Mouse (Mus musculus) spleen, postnatal 36 days (tissue): ENCODE measurements around the gene Was.
A peak's percentile ranks its signal among the peaks of the same experiment; 100 is the strongest.
"Not testable (repeated sequence)": the region's sequence is repeated elsewhere in the genome, so short reads cannot be mapped to it uniquely, and the experiment has no call there.

Source experiments
- DNase-seq, 2 experiments: peaks; one replicate each; pipeline ENCODE4 v3.0.0; 2022; ENCODE audit warnings: low spot score in 2 of 2, mixed read lengths in 1 of 2

Was gene

DNA sequence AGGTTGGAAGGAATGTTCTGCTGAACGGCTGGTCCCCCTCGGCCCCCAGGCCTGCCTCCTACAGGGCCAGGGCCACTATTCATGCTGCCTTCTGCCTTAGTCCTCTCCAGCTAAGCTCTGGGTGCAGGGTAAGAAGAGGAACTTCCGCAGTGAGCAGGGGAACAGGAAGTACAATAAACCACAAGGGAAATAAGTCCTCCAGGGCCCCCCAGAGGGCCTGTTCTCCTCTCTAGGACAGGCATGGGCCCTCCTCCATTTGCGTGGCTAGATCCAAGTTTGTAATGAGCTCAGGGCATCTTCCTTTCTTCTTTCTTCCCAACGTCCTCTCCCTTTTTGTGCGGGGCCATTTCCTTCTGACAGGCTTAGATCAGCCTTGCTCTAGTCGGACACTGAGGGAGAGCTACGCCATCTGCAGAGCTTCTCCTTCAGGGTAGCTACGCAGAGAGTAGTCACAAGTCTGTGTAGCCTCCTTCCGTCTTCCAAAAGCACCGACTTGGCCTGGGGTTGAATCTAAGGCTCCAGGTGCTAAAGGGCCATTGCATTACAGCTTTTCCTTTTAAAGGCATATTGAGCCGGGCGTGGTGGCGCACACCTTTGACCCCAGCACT, at the start of gene Was:
Gene Was (minus strand): TSS at position 153 of the 608 bp plus-strand sequence.
- peak; percentile 76 to 78 for DNase-seq

DNA sequence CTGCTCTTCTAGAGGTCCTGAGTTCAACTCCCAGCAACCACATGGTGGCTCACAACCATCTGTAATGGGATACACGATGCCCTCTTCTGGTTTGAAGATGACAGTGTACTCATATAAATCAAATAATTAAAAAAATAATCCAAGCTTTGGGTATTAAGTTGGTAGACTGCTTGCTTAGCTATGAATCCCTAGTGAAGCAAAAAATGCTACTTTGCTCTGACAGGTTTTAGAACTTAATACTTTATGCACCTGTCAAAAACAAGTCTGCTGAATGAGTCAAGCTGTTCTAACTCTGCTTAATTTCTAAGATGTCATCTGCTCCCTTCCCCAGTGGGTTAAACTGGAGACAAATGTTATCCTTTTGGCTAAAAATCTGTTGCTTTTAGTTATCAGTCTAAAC, 49.2 kb upstream of the Was start:
- DNase-seq = no peak

DNA sequence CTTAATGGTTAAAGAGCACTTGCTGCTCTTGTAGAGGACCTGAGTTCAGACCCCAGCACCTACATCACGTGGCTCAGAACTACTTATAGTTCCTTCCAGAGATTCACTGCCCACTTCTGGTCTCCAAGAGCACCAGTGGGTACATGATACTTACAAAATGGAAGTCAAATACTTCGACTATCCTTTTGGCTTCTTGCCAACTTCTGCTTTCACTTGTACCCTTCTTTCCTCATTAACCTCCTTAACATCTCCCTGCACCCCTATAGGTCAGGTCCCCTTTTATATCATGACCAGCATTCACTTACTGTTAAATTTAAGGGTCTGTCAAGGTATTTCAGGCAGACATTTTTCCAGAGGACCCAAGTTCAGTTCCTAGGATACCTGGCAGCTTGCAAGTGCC, 45.6 kb upstream of the Was start:
- peak in 1 of 2 experiments; percentile 43 for DNase-seq

DNA sequence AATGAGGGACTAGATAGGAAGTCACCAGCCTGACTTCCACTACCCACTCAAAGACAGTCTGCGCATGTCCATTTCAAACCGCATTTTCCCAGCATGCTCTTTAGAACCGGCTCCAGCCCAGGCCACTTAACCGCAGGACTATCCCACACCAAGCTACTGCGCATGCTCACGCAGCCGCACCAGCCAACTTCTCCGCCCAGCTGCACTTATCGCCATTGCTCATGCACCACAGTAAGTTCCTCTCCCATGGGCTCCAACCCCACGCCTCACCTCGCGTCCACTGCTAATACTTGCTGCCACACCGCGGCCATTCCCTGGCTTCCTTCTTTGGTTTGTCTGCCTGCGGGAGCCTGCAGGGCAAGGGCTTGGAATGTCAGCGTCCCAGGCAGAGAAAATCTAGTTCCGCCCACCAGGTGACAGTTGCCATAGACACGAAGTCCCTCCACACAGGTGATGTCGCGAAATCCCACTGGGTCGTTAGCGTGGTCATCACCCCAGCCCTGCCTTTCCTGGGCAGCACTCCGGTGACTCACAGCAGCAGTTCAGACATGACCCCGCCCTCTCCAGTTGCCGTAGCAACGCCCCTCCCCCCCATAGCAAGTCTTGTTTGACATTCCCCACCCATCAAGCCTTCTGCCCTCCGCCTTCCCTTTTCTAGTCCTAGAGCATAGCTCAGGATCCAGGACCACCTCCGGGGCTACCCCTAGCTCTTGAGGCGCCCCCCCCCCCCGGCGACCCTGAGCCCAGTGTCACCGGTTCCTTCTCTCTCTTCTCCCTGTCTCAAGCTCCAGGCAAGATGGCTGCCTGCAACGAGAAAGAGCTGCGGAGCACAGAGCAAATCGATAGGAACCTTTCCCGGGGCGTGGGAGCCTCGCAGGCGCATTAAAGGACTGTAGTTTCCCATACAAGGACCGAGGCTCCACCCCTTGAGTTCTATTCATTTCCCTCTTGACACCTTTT, 42.0 kb upstream of the Was start, which contains the start of gene Wdr13:
Gene Wdr13 (minus strand): TSS at position 876 of the 960 bp plus-strand sequence.
- peak; percentile 91 to 93 for DNase-seq

DNA sequence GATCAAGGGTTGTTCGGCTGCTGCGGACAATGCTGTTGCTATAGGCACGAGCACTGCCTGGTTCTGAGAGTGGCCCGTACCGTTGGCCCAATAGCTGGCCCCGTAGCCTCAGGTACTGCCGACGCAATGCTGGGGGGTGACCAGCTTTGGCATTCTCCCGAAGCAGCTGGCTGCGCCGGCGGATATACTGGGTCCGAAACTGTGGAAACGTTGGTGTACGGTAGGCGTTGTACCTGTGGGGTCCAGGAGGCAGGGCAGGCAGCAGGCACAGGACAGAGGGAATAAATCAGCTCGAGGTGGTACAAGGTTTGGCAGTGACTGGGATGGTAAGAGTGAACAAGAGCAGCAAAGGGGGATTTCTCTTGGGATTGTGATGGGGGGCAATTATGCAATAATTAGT, 41.1 kb upstream of the Was start:
- peak in 1 of 2 experiments; percentile 5 for DNase-seq

DNA sequence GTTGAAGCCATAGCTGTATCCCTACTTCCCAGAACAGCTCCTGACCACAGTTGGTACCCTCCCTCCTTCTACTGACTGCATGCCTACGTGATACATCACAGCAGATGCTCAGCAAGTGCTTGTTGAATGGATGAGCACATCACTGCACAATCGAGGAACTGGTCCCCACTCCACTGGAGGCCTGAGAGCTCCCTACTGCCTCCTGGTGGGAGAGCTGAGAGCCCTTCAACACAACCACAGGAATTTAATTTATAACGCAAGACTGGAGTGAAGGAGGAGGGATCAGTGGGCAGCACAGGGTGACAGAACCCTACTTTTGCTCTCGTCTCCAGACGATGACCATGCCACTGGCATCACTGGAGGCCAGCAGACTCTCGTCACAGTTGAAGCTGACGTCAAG, 34.9 kb upstream of the Was start:
- no peak for DNase-seq

DNA sequence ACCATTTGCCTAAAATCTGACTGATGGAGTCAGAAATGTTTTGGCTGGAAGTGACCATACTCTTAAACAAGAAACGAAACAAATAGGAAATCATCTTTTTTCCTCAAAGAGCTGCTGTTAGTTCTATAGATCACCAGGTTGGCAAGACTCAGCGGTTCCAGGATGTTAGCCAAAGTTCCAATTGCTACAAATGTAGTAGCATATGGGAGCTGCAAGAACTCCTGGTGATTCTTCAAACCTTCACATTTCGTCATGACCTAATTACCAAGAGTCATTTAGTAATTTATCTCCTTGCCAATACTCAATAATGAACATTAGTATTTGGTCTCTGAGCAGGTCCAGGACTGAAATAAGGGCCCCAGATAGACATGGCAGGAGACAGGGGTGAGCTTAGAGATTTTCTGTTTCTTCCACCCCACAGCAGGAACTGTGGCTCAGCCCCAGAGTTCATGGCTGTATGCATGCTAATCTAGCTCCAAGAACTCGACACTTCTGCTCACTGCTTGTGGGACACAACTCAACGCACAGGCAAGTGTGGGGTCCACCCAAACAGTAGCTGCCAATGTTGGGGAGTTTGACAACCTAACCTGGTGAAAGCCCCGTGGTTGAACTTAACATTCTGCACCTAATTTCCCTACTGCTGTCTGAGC, 33.6 kb upstream of the Was start:
- no peak for DNase-seq

DNA sequence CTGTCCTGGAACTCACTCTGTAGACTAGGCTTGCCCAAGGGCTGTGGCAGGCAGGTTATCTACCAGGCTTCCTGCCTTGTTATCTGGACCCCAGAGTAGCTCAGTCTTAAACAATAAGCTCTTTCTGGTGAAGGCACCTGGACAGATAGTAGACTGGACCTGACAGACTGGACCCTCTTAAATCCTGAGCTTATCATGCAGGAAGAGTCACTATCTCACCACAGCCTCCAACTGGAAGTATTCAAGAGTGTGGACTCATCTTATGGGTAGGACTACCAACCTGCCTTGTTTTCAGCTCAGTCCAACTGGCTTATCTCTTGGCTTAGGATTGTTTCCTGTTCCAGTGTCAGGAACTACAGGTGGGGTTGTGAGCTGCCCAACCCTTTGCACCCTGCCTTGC, 27.0 kb upstream of the Was start:
- DNase-seq = no peak

DNA sequence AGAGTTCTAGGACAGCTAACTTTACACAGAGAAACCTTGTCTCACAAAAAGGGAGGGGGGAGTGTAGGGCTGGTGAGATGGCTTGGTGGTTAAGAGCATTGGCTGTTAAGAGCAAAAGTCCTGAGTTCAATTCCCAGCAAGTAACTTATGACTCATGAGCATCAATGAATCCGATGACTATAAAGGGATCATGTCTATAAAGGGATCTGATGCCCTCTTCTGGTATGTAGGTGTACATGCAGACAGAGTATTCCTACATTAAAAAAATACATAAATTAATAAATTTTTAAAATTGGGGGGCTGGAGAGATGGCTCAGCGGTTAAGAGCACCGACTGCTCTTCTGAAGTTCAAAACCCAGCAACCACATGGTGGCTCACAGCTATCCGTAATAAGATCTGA, 25.0 kb upstream of the Was start:
- no peak for DNase-seq

DNA sequence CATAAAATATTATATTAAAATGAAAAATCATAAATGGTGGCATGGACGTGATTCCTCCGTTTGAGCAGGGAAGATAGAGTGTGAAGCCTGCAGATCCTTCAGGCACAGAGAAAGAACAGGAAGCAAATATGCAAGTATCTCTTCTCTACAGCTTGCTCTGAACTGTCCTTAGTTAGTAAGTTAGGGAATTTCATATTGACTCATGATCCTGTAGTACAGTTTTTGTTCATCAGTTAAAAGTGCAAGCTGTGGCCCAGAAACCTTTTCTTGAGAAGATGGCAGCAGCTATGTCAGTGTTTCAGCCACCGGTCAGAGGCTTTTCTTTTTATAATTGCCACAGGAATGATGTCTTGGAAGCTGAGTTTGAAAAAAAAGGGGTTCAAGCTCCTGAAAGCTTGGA, 14.7 kb upstream of the Was start:
- DNase-seq = no peak

DNA sequence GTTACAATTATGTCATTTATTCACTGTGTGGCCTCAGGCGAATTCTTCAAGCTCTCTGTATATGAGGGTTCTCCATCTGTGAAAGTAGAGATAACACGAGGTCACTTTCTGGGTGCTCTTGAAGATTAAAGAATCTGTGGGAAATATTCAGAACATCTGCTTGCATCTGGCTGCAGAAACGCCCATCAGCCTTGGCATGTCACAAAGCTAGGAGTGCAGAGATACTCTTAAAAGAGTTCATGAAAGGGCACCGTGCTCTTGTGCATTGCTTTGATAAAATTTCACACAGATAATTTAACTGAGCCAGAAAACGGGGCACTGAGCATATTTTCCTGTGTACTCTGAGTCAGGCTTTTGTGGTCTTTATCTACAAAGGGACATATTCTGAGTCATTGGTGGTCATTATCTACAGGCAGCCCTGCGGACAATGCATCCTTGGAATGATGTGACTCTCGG, 11.9 kb upstream of the Was start:
- peak in 1 of 2 experiments; percentile 15 for DNase-seq

DNA sequence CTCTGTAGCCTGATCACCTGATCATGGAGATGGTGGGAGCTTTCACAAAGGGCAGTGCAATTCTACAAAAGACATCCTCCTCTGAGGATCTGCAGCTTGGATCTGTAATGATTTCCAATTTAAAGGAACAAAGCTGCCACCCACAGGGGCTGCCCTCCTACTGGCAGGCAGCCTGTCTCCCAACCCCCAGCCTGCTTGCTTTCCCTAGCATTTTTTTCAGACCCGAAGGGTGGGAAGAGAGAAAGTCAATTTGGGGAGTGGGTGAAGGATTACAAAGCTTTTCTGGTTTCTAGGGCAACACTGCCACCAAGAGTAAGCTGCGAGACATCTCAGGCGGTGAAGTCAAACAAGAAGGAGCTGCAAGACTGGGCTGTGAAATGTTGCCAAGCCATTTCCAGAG, 10.7 kb upstream of the Was start:
- no peak for DNase-seq

DNA sequence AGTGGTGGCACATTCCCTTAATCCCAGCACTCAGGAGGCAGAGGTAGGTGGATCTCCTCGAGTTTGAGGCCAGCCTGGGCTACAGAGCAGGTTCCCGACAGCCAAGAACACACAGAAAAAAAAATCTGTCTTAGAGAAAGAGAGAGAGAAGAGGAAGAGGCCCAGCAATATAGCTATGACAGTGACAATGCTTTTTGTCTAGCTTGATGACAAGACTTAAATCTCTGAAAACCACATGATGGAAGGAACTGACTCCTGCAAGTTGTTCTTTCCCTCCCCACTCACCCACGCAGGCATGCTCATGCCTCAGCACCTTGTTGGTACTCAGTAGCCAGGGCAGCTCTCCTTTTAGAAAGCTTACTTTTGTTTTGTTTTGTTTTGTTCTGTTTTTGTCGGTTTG, 9.1 kb upstream of the Was start:
- no peak for DNase-seq

DNA sequence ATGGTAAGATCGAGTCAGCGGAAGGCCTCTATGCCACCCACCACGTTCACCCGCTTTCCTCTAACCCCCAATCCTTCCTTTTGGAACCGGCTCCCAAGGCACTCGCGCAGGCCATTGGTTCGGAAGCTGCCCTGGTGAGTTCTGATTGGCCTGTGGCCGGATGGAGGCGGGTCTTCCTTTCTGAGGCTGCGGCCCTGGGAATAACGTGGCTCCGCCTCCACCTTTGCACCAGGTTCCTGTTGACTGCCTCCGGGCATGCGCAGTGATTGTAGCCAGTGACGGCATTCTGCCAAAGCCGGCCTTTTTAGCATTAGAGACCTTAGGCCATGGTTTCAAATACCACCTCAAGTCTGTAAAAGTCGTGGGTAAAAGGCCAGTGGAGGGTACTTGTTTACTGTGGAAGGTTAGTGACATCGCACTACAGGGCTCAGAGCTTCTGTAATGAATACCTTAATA, 6.5 kb upstream of the Was start:
- DNase-seq = peak; percentile 96 to 97

DNA sequence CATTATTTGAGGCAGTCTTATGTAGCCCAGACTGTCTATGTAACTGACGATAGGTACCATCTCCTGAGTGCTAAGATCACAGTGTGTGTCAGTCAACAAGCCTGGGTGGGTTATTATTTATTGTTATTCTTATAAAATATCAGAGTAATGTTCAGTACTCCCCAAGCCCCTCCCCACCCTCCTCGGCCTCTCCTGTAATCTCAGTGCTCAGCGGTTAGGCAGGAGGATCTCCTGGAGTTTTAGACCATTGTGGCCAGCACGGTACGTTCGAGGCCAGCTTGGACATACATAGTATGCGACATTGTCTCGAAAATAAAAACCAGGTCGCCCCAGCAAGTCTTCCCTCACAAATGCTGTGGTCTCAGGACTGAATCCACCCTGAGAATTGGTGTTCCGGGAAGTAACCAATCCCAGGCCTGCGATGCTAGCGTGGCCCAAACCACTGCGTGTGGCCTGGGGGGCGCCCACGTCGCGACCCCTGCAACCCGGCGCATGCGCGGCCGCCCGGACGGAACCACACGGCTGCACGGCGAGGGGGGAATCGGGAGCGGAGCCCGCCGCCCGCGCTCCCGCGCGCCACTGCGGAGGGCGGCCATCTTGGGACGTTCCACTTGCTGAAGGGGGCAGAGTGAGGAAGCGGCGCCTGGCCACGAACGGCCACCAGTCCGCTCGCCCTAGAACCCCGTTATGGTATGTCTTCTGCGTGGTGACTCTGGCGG, 5.9 kb upstream of the Was start:
- DNase-seq = peak; percentile 75 to 86

DNA sequence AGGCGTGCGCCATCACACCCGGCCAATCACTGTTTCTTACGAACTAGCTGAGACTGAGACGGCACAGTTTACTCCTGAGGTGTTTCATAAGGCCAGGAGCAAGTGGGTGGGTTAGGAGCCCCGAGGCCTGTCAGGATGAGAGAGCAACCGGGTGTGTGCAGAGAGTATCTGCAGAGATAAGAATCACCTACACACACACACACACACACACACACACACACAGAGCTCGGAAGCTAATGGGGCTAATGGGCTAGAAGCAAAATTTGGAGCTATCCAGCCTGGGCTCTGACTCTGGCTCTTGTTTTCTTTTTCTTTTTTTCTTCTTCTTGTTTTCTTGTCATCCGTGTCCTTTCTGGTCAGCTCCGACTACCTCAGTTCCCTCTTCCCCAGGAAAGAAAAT, 5.2 kb upstream of the Was start:
- no peak for DNase-seq

DNA sequence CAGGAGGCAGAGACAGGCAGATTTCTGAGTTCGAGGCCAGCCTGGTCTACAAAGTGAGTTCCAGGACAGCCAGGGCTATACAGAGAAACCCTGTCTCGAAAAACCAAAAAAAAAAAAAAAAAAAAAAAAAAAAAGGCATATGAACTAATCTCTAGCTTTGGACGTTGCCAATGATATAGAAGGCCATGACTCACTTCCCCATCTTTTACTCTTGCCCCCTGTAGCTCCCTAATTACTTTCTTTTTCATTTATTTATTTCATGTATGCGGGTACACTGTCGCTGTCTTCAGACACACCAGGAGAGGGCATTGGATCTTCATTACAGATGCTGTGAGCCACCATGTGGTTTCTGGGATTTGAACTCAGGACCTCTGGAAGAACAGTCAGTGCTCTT, 653 bp upstream of the Was start:
- not testable (repeated sequence) for DNase-seq

DNA sequence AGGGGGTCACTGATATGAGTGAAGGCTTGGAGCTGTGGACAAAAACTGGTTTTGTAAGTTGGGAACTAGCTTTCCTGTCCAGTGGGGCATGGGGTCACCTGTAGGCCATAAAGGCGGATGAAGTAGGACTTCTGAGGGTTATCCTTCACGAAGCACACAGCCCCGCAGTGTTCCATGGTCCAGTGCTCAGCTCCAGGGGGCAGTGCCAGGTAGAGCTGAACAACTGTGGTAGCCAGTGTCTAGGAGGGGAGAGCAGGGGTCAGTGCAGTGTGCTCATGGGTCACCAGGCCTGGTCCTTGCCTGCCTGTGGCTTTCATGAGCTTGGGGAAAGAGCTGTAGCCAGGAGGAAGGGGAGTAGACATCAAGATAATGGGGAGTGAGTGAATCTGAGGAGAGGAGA, 552 bp downstream of the Was start:
- no peak for DNase-seq

DNA sequence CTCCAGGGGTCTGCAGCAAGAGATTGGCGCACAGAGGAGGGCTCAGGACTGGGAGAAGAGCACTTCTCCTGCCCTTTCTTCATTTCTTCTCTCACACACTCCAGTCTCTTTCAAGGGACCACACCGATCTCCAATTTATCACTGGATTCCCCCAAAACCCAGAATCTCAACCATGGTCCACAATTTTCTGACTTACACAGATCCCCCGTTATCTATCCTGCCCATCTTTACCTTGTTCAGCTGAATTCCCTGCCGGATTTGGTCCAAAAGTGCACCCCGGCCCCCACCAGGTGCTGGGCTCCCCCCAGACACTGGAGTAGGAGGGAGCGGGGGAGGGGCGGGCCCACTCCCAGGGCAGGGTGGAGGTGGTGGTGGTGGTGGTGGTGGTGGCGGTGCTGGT, 4.7 kb downstream of the Was start:
- no peak for DNase-seq

DNA sequence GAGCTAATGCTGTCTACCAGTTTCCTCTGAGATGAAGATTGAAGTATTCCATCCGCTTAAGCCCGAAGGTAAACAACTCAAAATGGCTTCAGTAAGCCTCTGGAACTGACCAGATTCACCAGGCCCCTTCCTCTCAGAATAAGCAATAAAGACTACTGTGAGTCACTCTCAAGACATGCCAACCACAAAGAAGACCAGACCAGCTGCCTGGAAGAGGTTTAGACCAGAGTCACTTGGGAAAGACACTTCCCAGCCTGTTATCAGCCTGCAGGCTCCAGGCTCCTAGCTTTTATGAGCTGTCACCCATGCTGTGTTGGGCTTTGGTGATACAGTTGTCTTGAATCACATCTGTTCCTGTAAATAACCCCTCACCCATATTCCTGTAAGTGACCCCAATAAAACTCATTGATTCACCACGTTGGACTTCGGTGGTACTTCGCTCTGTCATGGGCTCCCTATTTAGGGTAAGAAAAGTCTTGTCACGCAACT, 5.5 kb downstream of the Was start:
- DNase-seq = no peak

DNA sequence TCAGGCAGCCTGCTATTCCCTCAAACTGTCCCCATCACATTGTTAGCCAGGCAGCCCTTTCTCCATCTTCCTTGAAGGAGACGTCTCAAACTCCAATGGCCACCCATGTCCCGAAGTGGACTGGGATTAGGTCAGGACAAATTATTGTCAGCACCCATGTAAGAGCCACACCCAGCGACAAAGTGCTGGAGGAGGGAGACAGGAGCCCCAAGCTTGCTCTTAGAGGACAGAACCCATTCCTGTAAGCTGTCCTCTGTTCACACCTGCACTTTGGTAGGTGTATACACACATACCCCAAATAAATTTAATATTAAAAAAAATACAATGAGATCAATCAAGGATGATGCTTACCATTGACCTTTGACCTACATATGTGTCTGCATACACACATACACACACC, 15.2 kb downstream of the Was start:
- DNase-seq = no peak
